Mouse (Mus musculus): Measurements from ENCODE around the gene Upf2.
"Not testable (repeated sequence)": the region's sequence is repeated elsewhere in the genome, so short reads cannot be mapped to it uniquely, and the experiment has no call there.

The Upf2 gene

DNA sequence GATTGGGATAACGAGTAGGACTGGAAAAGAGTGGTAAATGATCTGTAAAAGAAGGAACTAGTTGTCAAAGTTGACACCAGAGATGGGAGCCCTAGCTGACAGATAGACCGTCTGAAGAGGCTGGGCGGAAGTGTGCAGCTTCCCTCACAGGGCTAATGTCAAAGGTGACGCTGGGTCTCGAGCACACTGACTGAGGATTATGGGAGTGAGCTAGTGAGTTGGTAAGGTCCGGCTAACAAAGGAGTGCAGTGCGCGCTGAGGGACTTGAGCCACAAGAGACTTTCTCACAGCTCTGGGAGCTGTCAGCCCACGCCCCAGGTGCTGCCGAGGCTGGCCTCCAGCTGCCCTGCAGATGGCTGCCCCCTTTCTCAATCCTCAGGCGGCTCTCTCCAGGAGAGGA, 119.7 kb downstream of the Upf2 start:
- no peak for DNase-seq (ENCODE audit: low spot score in 2 of 2)

DNA sequence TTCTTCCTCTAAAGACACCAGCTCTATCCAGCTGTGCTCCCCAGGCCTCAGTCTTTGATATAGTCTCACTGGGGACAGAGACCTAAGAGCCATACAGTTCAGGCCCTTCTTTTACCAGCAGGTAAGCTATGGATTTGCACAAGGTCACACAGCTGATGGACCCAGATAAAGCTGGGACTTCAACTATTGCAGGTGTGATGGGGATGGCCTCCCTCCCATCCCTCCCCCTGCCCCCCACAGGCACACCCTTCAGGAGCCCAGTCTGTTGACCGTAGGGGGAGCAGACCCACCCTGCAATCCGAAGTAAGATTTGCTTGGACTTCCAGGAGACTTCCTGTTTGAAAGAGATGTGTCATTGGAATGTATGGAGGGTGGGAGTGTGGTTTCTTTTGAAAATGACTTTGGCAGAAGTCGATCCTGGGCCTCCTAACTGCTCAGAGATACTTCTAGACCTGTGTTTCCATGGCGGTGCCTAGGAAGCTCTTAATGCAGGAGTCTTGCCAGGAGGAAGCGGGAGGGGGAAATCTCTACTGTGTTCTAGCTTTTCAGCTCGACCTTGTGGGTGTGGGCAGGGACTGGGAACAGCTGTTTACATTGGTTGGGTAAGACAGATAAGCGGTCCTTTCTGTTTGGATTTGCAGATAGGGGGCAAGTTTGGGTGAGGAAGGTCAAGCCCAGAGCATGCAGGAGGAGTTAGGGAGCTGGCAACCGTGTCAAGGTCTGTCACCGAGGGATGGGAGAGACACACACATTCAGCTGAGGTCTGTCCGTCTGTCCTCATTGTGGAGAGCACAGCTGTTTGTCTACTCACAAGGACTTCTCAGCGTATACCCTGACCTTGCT, 120.5 kb downstream of the Upf2 start:
- DNase-seq (ENCODE audit: low spot score in 2 of 2), result no peak

DNA sequence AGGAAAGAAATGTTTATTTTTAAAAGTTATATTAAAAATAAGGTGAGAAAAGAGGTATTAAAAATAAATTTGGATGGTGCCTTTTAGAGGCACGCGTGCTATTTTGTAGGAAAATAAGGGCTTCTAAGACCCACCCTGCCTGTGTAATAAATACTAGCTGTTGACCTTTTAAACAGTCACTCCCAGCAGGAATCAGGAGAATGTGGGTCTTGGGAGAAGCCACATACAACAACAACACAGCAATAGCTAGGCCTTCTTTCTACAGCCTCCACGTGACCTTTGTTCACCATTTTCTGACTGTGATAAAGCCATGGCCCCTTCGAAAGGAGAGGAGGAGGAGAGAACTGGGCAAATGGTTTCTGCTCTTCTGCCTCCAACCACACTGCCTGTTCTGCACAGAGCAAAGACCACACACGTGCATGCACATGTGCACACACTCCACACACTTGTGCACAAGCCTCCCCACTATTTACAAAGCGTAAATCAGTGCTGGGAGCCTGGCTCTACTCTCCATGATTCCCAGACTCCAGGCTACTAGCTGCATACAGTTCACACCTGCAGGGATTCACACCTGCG, 121.5 kb downstream of the Upf2 start:
- DNase-seq (ENCODE audit: low spot score in 2 of 2), result no peak

DNA sequence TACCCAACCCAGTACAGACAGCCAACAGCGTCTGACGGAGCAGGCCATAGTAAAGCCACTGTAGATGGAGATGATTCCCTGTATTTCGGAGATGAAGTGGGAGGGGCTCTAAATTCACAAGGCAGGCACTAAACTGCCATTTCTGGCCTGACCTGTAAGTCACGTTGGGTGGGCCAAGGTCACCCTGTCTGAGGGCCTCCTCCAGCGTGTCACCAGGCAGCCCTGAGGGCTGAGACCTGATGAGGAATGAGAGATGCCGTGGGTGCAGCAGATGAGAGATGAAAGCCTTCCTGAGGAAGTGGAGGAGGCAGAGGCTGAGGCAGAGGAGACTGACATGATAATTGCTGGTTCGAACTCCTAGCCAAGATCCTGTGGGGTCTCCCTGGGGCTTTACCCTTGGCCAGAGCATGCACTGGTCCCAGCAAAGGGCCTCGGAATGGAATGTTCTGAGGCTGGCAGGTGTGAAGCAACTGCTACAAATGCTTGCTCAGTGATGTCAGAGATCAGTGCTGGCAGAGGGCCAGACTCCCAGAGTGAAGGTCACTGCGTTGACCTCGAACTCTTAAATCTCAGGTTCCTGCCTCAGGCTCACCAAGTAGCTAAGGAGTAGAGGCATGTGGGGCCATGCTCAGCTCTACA, 123.7 kb downstream of the Upf2 start:
- DNase-seq (ENCODE audit: low spot score in 2 of 2), result no peak

DNA sequence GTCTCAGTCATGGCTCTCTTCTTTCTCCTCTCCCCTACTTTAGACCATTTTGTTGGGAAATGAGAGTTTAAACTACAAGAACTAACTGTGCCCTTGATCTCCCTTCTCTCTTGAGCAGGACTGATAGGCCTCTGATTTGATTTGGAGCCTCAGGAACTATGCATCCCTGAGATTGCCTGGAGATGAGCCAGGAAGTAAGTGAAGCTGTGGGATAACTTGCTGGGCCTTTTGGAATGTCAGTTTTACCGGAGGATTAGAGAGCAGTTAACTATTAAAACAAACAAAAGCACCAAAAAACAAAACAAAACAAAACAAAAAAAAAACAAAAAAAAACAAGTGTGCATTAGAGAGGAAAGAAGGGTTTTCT, 124.2 kb downstream of the Upf2 start:
- no peak for DNase-seq (ENCODE audit: low spot score in 2 of 2)

DNA sequence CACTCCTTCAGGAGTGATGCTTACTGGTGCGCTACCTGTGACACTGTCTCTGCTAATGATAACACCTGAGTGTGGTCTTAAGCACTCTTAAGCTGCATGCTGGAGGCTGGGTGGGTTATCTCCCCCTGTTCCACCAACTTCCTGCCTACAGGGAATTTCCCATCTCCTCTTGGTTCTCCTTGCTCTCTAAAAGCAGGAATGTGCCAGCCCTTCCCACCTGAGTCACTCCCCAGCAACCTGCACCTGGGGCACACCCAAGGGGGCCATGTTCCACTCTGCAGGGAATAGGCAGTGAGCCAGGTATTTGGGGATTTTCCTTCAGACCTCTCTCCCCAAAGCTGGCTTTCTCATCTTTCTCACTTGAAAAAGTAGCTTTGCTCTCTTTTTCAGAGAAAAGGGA, 128.8 kb downstream of the Upf2 start:
- no peak for DNase-seq (ENCODE audit: low spot score in 2 of 2)

DNA sequence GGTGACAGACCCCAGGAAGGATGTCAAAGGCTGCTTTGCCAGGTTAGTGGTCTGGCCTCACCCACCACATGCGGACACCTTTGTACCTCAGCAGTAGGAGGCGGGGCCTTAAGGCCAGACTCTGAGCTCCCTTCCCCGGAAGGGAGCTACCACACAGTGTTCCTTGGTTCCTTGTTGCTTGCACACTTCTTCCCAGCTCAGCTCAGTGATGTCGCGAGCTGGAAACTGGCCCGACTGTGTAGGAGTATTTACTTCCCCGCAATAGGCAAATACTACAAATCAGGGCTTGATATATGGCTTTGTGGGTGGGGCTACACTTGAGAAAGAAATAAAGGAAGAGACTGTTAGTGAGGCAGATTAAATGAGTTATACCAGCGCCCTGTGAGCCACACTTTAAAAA, 129.8 kb downstream of the Upf2 start:
- no peak for DNase-seq (ENCODE audit: low spot score in 2 of 2)

DNA sequence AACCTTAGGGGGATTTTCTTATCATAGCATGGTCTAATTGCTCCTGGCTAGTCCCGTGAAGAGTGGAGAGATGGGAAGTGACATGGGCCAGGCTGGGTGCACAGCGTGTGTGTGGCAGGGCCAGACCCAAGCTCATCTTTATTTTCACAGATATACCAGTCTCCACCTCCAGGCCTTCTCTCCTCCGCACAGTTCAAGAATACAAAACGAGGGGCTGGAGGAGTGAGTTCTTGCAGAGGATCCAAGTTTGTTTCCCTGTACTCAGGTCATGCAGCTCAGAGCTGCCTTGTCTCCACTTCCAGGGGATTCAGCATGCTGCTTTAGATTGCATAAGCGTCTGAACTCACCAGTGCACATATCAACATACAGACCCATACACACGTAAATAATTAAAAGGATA, 131.3 kb downstream of the Upf2 start:
- DNase-seq (ENCODE audit: low spot score in 2 of 2), result no peak

DNA sequence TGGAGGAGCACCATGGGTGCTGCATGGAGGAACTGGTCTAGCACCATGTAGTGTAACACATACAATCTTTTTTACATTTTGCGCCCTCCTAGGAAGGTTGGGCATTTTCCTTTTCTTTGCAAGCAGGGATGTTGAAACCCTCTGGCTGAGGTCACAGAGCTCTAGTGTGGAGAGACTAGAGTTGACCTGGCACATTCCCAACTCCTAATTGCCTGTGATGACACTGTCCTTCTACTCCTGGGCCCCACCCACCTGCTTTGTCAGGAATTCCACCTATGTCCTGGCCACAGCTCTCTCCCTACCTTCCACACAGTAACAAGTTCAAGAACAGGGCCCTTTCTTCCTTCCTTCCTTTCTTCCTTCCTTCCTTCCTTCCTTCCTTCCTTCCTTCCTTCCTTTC, 132.4 kb downstream of the Upf2 start:
- DNase-seq (ENCODE audit: low spot score in 2 of 2), result no peak

DNA sequence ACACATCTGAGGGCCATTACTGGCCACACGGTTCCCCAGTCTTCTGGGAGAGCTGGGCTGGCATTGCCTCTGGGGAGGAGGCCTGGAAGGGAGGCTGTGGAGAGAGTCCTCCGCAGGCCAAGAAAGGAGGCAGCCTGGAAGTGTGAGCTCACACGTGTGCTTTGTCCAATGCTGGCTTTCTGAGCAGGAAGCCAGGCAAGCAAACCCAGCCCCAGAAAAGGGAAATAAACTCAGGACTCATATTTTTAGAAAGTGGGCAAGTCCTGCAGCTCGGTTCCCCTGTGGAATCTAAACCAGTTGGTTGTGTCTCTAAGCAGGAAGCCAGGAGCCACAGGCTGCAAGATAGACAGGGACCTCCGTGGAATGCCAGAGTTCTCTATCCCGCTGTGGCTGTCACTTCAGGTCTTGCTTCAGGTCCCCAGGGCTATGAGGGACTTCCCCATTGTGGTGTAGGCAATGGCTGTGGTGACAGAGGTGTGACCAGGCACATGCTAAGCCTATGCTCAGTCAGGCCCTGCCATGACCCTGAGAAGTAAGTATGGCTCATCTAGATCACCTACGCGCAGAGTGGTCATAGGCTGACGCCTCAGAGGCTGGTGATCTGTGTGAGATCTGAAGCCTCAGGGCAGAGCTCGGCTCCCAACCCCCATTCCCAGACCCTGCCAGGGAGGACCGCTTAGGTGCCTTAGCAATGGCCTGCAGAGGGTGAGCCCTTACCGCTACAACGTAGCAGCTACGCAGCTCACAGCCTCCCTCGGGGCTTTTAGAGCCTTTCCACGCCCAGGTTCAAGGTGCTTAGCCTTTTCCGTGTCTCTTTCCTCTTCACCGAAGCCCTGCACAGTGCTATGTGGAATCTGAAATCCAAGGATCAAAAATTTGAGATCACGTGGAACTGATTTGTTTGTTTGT, 134.6 kb downstream of the Upf2 start:
- no peak for DNase-seq (ENCODE audit: low spot score in 2 of 2)

DNA sequence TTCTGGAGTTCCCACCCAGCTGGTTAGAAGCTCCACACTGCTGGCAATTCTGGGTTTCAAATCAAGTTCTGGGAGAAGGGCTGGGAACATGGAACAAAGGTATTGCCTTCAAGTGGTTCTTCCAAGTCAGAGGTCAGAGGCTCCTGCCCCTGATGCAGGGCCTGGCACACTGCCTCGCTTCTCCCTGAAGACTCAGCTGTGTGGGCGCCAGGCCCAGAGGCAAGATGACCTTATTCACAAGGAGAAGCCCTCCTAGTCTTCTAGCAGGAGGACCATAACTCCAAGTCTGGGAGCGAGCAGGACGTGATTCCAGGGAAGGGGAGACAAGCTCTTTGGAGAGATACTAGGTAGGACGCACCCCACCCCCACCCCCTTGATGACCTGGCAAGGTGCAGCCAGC, 135.9 kb downstream of the Upf2 start:
- DNase-seq (ENCODE audit: low spot score in 2 of 2), result no peak

DNA sequence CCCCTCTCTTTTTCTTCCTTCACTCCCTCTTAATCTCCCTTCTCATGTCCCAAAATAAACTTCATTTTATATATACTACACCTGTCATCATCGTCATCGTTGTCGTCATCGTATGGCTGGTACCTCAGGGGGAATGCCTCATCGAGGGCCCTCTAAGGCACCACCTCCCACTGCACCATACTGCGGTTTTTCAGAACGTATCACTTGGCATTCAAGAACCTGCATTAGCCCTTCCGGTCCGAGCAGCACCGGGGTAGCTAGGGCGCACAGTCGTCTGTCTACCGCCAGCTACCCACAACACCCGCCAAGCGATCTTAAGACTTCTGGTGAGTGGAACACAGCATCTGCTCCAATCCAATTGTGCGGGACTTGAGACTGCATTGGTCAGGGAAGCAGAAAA, 138.7 kb downstream of the Upf2 start:
- not testable (repeated sequence) for DNase-seq (ENCODE audit: low spot score in 2 of 2)

DNA sequence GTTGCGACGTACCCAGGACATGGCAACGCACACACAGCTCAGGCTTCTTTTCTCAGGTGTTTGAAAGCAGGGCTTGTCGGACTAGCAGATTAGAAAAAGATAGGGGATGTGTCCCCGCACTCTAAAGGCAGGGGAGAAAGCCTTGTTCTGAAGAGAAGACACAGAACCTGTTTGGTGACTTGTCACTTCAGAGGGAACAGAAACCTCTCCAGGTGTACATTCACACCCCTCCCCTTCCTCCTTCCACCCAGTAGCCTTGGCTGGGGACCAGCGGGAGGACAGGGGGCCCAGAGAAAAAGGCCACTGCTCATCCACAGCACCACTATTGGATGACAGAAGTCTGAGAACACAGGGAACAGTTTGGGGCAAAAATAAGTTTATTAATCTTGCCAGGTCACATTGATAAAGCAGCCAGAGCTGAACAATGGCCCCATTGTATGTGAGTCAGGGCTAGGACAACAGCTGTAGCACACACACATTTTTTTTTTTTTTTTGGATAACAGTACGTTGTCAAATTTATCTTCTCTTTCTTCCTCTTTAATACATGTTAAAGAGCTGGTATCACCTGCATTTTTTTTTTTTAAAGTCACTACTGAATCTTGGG, 145.9 kb downstream of the Upf2 start:
- DNase-seq (ENCODE audit: low spot score in 2 of 2), result no peak

DNA sequence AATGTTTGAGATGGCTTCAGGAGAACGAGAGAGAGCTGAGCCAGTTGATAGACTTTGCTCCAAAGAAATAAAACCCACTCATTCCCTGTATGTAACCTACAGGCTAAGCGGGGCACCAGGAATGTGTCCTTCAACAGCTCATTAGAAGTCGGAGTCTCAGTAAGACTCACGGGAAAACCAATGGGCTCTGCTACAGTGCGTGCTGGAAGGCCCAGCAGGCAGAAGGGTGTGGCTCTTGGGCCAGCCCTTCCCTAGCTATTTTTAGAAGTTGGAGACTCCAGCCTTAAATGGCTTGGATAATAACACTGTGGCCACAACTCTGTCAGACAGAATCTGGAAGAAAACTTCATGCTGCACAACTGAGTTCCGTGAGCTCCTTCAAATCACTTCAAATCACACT, 147.7 kb downstream of the Upf2 start:
- no peak for DNase-seq (ENCODE audit: low spot score in 2 of 2)

DNA sequence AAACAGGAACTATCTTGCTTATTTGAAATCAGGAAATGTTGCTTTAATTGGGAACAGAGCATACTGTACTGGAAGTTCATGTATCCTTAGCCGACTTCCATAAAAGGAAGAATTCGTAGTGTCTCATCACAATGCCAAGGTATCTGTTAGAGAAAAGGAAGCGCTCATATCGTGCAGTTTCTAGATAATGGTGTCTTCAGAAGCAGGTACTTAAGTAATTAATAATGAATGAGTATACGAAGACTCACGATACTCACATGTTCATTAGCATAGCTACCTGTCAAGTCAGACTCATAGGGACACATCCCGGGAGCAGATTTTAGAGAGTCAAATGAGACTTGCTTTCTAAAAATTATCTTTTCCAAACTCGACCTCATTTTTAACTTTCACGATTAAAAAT, 148.2 kb downstream of the Upf2 start:
- no peak for DNase-seq (ENCODE audit: low spot score in 2 of 2)

DNA sequence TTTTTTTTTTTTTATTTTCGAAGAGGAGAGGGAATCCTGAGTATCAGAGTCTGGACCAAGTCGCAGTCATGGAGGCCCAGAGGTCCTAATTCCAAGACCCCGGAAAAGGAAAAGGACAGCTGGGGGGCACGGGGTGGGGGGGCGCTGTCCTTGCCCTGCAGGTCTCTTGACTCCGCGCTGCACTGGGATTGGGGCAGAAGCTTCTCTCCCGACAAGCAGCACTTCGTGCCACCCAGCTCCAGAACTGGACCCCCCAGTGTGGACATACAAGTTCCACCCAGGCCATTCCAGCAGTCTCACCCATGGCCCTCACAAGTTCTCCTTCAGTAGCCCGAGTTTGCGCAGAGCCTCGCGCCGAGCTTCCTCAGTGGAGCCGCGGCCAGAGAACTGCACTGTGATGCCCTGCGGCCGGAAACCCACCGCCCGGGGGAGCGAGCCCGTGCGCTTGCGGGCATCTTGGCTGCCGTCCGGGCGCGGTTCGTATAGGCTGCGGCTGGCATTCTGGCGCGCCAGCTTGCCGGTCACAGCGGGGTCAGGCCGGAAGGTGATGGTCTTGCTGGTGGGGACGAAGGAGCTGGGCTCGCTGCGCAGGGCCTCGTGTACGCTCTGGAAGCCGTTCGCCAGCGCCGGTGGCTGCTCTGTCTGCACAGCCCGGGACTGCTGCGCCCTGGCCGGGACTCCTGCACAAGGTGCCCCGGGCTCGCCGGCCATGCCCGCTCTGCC, 148.9 kb downstream of the Upf2 start:
- no peak for DNase-seq (ENCODE audit: low spot score in 2 of 2)

DNA sequence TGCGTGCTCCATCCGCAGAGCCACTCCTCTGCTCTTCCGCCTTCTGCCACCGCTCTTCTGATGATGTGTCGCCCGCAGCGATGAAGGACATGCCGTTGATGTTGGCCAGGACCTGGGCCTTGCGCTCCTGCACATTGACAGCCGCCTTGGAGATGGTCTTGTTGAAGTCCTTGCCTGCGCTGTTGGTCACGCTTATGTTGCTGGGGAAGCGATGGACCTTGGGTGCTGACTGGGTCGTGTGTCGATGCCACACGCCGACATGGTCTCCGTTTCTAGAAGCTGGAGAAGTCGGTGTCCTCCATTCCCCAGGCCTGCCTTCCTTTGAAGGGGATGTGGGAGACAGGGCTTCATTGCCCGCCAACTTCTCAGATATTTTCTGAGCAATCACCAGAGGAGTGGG, 149.5 kb downstream of the Upf2 start:
- no peak for DNase-seq (ENCODE audit: low spot score in 2 of 2)

DNA sequence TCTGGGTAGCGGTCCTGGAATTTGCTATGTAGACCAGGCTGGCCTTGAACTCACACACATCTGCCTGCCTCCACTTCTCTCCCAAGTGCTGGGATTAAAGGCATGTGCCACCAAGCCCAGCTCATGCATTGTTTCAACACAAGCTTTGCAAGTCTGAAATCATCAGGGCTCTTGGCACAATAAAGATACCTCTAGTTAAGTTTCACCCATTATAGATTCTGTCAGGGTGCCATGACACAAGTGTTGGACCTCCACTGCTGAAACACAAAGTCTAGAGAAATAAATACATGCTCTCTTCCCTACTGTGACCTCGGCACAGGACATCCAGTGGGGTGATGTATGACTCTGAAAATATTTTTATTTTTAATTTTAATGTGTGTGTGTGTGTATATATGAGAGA, 154.2 kb downstream of the Upf2 start:
- no peak for DNase-seq (ENCODE audit: low spot score in 2 of 2)
